Mouse (Mus musculus): ENCODE measurements around the gene Tsc22d2.

- no peak for TF ChIP-seq CTCF (IDR thresholded peaks at IDR 0.05; ENCODE audit: low read depth)
- no peak for TF ChIP-seq EP300 (IDR thresholded peaks at IDR 0.05; ENCODE audit: low read depth)
Observed at GRCm38 (mm10) chr3:58434414-58434813, 19.9 kb downstream of the Tsc22d2 start.

All from heart, postnatal 0 days (tissue).